Mouse (Mus musculus) embryonic facial prominence, embryonic 12.5 days (tissue): ENCODE data around the gene Sorbs1. TPM values are rescaled to one million over a fixed set of nuclear protein-coding genes. Genes with fewer than 3 reads are reported as not detected.

Experiments
- ATAC-seq: fragments of 200-750 bp; cut with Nextera tagmentation; 2 replicates; pipeline ENCODE4 v1.8.0; 2017; ENCODE audit not compliant: insufficient number of reproducible peaks, insufficient read depth, low FRiP score, low TSS enrichment
- H3K27ac ChIP-seq: fragments of 300-500 bp; sonication (generic); 2 replicates; pipeline ENCODE4 v1.5.1; 2016; ENCODE audit warnings: mild to moderate bottlenecking
- H3K27me3 ChIP-seq: fragments of 300-500 bp; sonication (generic); 2 replicates; pipeline ENCODE4 v1.6.1; 2016; ENCODE audit warnings: mild to moderate bottlenecking, moderate library complexity
- H3K36me3 ChIP-seq: fragments of 300-500 bp; sonication (generic); 2 replicates; pipeline ENCODE4 v1.6.1; 2016; ENCODE audit warnings: mild to moderate bottlenecking
- H3K4me1 ChIP-seq: fragments of 300-500 bp; sonication (generic); 2 replicates; pipeline ENCODE4 v1.6.1; 2016
- H3K4me2 ChIP-seq: fragments of 300-500 bp; sonication (generic); replicated peaks from 2 replicates; pipeline ENCODE4 v1.6.1; 2016; ENCODE audit warnings: mild to moderate bottlenecking, moderate library complexity
- H3K4me3 ChIP-seq: fragments of 300-500 bp; sonication (generic); 2 replicates; pipeline ENCODE4 v1.5.1; 2016; ENCODE audit warnings: mild to moderate bottlenecking
- H3K9ac ChIP-seq: fragments of 300-500 bp; sonication (generic); 2 replicates; pipeline ENCODE4 v1.6.1; 2016; ENCODE audit warnings: mild to moderate bottlenecking, moderate library complexity
- H3K9me3 ChIP-seq: fragments of 300-500 bp; sonication (generic); 2 replicates; pipeline ENCODE4 v1.6.1; 2016; ENCODE audit warnings: mild to moderate bottlenecking, moderate library complexity
- WGBS: fragments of 180-500 bp; shearing (Covaris S2); methylation state at CpG from one replicate; pipeline ENCODE4 v1.1.7; 2016; 5-methylcytosine and 5-hydroxymethylcytosine counted together
- polyA plus RNA-seq: library from polyadenylated mRNA; unstranded; fragments of >200 nt; fragmentation: Nextera tagmentation; extraction: Ambion mirVana; gene quantifications from 2 replicates; pipeline ENCODE4 v1.2.1, GENCODE M21; 2016

Sorbs1 gene
- polyA plus RNA-seq, 1 experiment from 2014 or later: 42.2 TPM

DNA sequence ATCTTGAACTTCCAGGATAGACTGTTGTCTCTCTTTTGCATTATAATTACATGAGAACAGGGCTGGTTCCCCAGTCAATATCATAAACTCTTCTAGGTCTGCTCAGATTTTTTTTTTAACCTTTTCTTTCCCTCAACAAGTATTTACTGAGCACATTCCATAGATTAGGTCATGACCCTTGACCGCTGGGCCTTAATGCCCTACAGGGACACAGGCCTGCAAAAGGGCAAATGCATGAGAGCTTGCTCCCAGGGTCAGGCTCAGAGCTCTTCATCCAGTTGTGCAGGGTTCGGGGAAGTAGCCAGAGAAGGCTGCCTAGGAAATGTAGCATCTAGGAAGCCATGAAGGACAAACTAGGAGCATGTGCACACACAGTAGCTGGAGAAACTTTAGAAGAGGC lies 206.9 kb downstream of the Sorbs1 start:
- H3K4me1 ChIP-seq: peaks cover 6% of the 10 kb centered on the region; the same call in 1 of the 2 replicates
- no peaks in the 10 kb centered on the region for H3K9me3 ChIP-seq
- peaks cover 4% of the 10 kb centered on the region; the same call in 1 of the 2 replicates for H3K36me3 ChIP-seq
- no peak overlapping the region for H3K4me3 ChIP-seq
- H3K4me2 ChIP-seq: no peak overlapping the region
- no peak for ATAC-seq
- H3K9ac ChIP-seq: 0 out of 2 replicates have a peak overlapping the region, but pooled peaks have one; percentile 4
- 23% methylated on average over 2 of the region's 2 CpGs for WGBS
- no peak overlapping the region for H3K27ac ChIP-seq
- H3K27me3 ChIP-seq: no peaks in the 10 kb centered on the region

DNA sequence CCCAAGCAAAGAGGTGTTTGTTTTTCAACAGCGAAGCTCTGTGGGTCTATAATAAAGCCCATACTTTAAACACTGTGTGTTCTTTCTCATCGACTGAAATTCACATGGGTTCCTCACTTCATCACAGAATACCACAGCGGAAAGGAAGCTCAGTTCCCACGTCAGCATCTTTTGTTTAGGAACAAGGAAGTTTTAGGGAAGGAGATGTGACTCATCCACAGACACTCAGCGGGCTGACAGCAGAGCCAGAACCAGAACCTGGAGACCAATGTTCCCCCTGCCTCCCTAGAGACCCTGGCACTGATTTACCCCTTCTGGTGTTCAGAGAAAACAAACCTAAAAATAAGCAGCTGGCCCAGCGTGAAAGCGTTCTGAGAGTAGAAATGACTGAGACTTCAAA lies 208.1 kb downstream of the Sorbs1 start:
- WGBS: 74% methylated on average over 7 of the region's 7 CpGs
- H3K9me3 ChIP-seq: no peaks in the 10 kb centered on the region
- H3K9ac ChIP-seq: no peak overlapping the region
- no peak overlapping the region for H3K27ac ChIP-seq
- no peak for ATAC-seq
- no peaks in the 10 kb centered on the region for H3K27me3 ChIP-seq
- H3K4me2 ChIP-seq: no peak overlapping the region
- 0 out of 2 replicates have a peak, but pooled peaks cover 4% of the 10 kb centered on the region for H3K36me3 ChIP-seq
- peaks cover 6% of the 10 kb centered on the region; the same call in 1 of the 2 replicates for H3K4me1 ChIP-seq
- no peak overlapping the region for H3K4me3 ChIP-seq

DNA sequence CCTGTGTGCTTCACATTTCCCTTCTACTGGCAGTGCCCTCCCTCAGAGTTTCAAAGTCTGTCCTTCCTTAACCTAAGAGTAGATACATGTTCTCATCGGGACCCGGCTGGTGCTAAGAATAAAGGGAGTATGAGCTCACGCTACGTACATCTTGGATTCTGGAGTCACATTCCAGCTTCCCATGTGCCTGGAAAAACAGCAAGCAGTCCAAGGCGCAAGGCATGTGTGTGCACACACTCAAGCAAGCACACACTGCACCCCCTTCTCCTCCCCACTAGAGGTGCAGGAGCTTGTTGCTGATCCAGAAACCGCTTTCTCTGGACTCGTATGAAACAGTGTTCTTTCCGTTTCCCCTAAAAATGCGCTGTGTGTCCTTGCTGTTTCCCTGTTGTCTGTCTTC lies 210.7 kb downstream of the Sorbs1 start:
- Histone ChIP-seq H3K4me3 (no peak overlapping the region), H3K27me3 (no peaks in the 10 kb centered on the region), H3K4me2 (no peak overlapping the region), H3K27ac (no peak overlapping the region), H3K4me1 (peaks cover 6% of the 10 kb centered on the region; the same call in 1 of the 2 replicates), H3K9ac (no peak overlapping the region), H3K36me3 (no peaks in the 10 kb centered on the region), H3K9me3 (no peaks in the 10 kb centered on the region)
- WGBS: 61% methylated on average over 9 of the region's 9 CpGs
- no peak for ATAC-seq

DNA sequence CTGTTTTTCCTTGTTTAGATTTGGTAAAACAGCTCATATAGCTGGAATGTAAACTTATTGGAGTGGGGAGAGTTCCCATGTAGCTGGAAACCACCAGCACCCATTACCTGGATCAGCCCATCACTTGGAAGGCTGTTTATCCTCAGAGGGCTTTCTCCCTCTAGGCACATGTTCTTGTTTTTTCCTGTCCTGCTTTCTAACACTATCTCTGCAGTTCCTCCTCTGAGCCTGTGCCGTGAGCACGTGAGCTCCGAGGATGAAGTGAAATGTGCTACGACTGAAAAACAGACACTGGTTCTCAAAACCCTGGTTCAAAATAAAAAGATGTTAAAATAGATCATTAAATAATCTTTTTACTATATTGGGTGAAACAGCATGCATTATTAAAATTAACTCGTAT lies 211.1 kb downstream of the Sorbs1 start:
- Histone ChIP-seq H3K27me3 (no peaks in the 10 kb centered on the region), H3K4me3 (no peak overlapping the region), H3K9ac (no peak overlapping the region), H3K4me2 (no peak overlapping the region), H3K27ac (no peak overlapping the region), H3K4me1 (peaks cover 6% of the 10 kb centered on the region; the same call in 1 of the 2 replicates), H3K9me3 (no peaks in the 10 kb centered on the region), H3K36me3 (no peaks in the 10 kb centered on the region)
- no peak for ATAC-seq
- 75% methylated on average over 5 of the region's 5 CpGs for WGBS

DNA sequence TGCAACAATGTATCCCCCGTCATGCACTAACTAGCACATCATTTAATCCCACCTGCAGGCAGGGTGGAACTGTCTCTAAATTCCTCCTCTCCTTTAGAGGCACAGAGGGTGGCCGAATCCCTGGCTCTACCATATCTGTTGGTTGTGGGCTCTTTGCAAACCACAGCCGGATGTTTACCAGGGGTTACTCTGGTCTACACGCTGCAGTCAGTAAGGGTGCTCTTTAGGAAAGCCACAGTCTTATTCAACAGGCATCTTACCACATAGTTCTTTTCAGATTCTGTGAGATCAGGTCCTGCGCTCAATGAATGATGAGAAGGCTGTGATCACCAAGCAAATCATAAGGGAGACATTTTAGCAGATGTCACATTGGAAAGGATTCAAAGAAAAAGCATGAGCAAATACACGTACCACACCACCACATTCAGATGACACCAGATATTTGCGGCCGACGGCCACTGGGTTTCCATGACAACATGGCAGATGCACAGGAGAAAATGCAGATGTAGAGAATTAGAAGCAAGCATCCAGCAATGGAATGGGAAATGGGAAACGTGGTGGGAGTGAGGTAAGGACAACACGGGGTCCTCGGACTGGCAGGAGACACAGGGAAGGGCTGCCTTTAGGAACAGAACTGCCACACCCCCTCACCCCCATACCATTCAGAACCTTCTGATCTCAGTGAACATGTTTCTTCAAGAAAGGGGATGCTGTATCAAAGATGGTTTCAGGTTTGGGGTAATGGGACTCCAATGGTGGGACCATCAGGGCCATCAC lies 213.4 kb downstream of the Sorbs1 start:
- Histone ChIP-seq H3K27me3 (no peaks in the 10 kb centered on the region), H3K27ac (no peak overlapping the region), H3K9me3 (no peaks in the 10 kb centered on the region), H3K4me1 (peaks cover 6% of the 10 kb centered on the region; the same call in 1 of the 2 replicates), H3K4me3 (no peak overlapping the region), H3K4me2 (no peak overlapping the region), H3K36me3 (no peaks in the 10 kb centered on the region), H3K9ac (no peak overlapping the region)
- ATAC-seq: no peak
- WGBS: 81% methylated on average over 12 of the region's 12 CpGs

DNA sequence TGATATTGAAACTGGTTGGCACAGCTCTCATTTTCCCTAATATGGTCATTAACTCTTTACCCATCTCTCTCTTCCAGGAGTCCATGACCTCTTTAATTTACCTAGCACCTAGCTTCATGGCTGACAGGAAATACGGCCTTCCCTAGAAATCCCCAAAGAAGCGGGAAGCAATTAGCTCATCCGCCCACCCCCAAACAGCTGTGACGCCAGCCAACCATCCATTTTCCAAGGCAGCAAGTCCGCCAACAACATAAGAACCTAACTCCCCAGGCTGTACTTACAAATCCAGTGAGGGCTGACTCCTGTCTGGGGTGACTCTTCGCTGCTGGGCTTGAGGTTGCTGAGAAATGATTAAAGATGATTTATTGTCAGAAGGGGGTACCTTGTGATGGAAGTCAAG lies 214.4 kb downstream of the Sorbs1 start:
- no peak overlapping the region for H3K27ac ChIP-seq
- no peaks in the 10 kb centered on the region for H3K9me3 ChIP-seq
- H3K9ac ChIP-seq: no peak overlapping the region
- H3K36me3 ChIP-seq: no peaks in the 10 kb centered on the region
- 54% methylated on average over 6 of the region's 6 CpGs for WGBS
- H3K4me3 ChIP-seq: no peak overlapping the region
- peaks cover 3% of the 10 kb centered on the region; the same call in 1 of the 2 replicates for H3K4me1 ChIP-seq
- no peaks in the 10 kb centered on the region for H3K27me3 ChIP-seq
- no peak for ATAC-seq
- no peak overlapping the region for H3K4me2 ChIP-seq

DNA sequence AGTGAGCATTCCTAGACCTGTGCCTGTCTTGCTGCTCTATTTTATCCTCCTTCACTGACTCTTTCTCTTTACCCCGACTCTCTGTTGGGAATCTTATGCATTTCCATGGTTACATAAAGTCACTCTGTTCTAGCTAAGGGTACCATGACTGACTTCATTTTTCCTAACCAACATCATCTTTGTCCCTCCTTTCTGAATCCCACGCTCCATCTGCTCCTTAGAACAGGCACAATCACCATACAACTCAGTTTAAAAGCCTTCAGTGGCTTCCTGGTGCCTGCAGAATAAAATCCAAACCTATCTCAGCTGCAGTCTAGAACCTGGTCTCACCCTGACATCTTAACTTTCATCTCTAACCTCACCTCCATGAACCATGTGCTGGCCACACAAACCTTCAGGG lies 215.0 kb downstream of the Sorbs1 start:
- Histone ChIP-seq H3K4me1 (peaks cover 3% of the 10 kb centered on the region; the same call in 1 of the 2 replicates), H3K4me3 (no peak overlapping the region), H3K27ac (no peak overlapping the region), H3K36me3 (no peaks in the 10 kb centered on the region), H3K9me3 (no peaks in the 10 kb centered on the region), H3K4me2 (no peak overlapping the region), H3K27me3 (no peaks in the 10 kb centered on the region), H3K9ac (no peak overlapping the region)
- no peak for ATAC-seq
- 85% methylated on average over 2 of the region's 2 CpGs for WGBS

DNA sequence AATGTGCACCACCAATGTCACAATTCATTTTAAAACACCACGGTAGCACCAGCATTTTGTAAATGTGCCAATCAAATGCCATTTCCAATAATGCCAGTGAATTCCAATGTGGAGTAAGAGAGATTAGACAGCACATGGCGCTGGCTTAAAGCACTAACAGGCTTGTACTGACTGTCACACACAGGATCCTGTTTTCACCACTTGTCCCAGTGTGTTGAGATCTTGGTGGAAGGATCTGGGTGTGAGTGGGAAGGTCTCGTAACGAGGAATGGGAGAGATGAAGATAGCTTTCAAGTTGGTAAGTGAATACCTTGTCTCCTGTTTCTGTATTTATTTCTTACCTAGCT lies 215.8 kb downstream of the Sorbs1 start:
- Histone ChIP-seq H3K4me3 (no peak overlapping the region), H3K36me3 (no peaks in the 10 kb centered on the region), H3K4me1 (no peaks in the 10 kb centered on the region), H3K27me3 (no peaks in the 10 kb centered on the region), H3K9ac (no peak overlapping the region), H3K27ac (no peak overlapping the region), H3K9me3 (no peaks in the 10 kb centered on the region), H3K4me2 (no peak overlapping the region)
- 47% methylated on average over 4 of the region's 4 CpGs for WGBS
- ATAC-seq: no peak

DNA sequence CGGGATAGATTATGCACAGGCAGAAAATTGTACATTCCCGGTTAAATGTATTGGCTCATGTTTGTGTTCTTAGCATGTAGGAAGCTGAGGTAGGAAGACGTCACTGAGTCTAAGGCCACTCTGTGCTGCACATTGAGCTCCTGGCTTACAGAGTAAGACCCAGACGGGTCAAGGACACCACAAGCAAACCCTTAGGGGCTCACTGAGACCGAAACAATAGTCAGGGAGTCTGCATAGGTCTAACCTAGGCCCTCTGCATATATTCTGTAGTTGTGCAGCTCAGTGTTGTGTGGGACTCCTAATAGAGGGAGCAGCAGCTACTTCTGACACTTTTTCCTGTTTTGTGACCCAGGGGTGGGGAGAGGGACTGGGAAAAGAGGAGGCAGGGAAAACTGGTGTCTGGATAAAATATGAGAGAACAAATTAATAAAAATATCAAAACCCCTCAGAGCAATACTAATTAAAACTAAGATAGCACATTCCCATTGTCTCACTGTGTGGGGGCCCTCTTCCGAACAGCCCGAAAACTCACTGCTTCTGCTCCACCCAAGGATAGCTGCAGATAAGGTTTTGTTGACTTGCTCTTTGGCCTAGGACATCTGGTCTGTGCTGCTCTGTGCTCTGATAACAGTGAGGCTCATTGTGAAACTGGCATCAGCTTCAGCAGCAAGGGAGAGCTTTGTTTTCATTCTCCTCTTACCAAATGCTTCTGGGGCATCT lies 216.3 kb downstream of the Sorbs1 start:
- no peak overlapping the region for H3K4me3 ChIP-seq
- H3K9ac ChIP-seq: no peak overlapping the region
- H3K27ac ChIP-seq: no peak overlapping the region
- WGBS: 46% methylated on average over 7 of the region's 7 CpGs
- no peak for ATAC-seq
- H3K27me3 ChIP-seq: no peaks in the 10 kb centered on the region
- no peaks in the 10 kb centered on the region for H3K36me3 ChIP-seq
- H3K4me2 ChIP-seq: no peak overlapping the region
- no peaks in the 10 kb centered on the region for H3K9me3 ChIP-seq
- no peaks in the 10 kb centered on the region for H3K4me1 ChIP-seq

DNA sequence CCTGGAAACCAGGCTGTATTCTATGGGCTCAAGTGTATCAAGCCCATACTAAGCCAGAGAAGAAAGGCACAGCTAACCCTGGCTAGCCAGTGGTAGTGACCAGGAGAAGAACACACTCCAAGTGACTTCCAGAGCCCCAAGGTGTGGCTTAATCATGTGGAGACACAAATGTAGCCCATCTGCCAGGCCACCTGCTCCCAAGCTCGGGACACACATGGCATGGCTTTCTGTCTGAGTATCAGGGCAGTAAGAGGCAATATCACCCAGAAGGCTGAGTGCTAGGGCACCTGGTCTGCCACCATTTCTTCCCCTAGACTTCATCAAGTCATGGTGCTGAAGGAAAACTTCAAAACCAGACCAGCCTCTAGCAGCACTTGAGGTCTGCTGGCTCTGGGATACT lies 219.3 kb downstream of the Sorbs1 start:
- H3K4me2 ChIP-seq: no peak overlapping the region

DNA sequence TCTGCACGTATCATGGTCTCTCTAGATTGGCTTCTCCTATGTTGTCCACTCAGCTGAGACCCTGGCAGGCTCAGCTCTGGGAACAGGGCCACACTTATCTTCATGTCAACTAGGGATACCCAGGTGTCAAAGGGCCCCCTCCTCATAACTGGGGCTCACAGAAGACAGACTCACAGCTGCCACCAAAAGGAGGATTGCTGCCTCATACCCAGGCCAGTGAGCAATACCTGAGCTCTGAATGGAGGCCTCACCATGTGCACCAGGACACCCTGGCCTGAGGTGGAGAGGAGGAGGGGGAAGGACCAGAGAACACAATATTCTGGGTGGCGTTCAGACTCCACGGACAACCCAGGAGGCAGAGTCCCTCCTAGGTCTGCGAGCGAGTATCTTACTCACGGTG lies 219.8 kb downstream of the Sorbs1 start:
- Histone ChIP-seq H3K4me2 (no peak overlapping the region), H3K27me3 (no peaks in the 10 kb centered on the region), H3K9me3 (no peaks in the 10 kb centered on the region), H3K4me3 (no peak overlapping the region), H3K9ac (no peak overlapping the region), H3K27ac (no peak overlapping the region), H3K36me3 (no peaks in the 10 kb centered on the region), H3K4me1 (no peaks in the 10 kb centered on the region)
- WGBS: 96% methylated on average over 6 of the region's 6 CpGs
- no peak for ATAC-seq

More for the DNA sequence above, 219.3 kb downstream of the Sorbs1 start:
- 79% methylated on average over 1 of the region's 1 CpGs for WGBS
- Histone ChIP-seq H3K27ac (no peak overlapping the region), H3K9ac (no peak overlapping the region), H3K27me3 (no peaks in the 10 kb centered on the region), H3K4me1 (no peaks in the 10 kb centered on the region), H3K9me3 (no peaks in the 10 kb centered on the region), H3K4me3 (no peak overlapping the region), H3K36me3 (no peaks in the 10 kb centered on the region)
- ATAC-seq: no peak

DNA sequence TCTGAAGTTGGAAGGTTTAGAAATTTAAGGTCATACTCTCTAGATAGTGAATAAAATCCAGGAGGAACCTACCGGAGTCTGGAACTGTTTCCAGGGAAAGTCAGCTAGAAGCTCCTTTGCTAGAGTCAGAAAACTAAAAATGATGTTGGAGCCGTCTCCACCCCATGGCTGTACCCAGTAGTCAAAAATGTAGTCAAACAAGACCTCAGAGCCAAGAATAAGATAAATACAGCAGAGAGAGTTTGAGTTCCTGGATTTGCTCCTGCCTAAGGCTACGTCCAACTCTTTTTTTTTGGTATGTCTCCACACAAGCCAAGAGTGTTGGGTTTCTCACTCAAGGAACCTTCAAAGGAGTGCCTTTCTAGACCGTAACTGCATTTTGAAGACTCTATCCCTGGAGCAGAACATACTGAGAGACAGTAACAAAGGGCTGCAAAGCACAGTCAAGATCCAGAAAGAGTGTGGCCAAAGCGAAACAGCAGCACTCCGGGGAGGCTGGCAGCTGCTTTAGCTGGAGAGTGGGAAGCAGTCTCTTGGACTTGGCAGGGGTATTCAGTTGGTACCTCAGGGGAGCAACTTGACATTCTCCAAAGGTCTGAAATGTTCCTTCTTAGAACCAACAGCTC lies 223.4 kb downstream of the Sorbs1 start:
- no peak overlapping the region for H3K27ac ChIP-seq
- H3K9ac ChIP-seq: no peak overlapping the region
- H3K9me3 ChIP-seq: no peaks in the 10 kb centered on the region
- WGBS: 79% methylated on average over 6 of the region's 6 CpGs
- H3K27me3 ChIP-seq: no peaks in the 10 kb centered on the region
- ATAC-seq: no peak
- no peak overlapping the region for H3K4me3 ChIP-seq
- no peaks in the 10 kb centered on the region for H3K4me1 ChIP-seq
- H3K36me3 ChIP-seq: no peaks in the 10 kb centered on the region
- H3K4me2 ChIP-seq: no peak overlapping the region
